Mouse (Mus musculus) liver, embryonic 14.5 days (tissue): ENCODE measurements around the gene Nit1. TPM values are rescaled to one million over a fixed set of nuclear protein-coding genes. Genes with fewer than 3 reads are reported as not detected.

Source experiments
- ATAC-seq: fragments of 200-750 bp; cut with Nextera tagmentation; 2 replicates; pipeline ENCODE4 v1.8.0; 2017; ENCODE audit warnings: moderate number of reproducible peaks, mild to moderate bottlenecking, moderate library complexity; ENCODE audit not compliant: insufficient read depth
- DNase-seq, 3 experiments: peaks; one replicate each; pipeline ENCODE4 v3.0.0-alpha.2; 2012 to 2013; ENCODE audit warnings: low read depth in 3 of 3, low spot score in 3 of 3
- H3K27ac ChIP-seq: fragments of 300-500 bp; sonication (generic); 2 replicates; pipeline ENCODE4 v1.5.1; 2014; ENCODE audit warnings: moderate library complexity, mild to moderate bottlenecking, control low read depth, inconsistent platforms
- H3K27me3 ChIP-seq: fragments of 300-500 bp; sonication (generic); 2 replicates; pipeline ENCODE4 v1.6.1; 2014; ENCODE audit warnings: mild to moderate bottlenecking, low read length, moderate library complexity; ENCODE audit not compliant: control insufficient read depth, insufficient read depth
- H3K36me3 ChIP-seq: fragments of 300-500 bp; sonication (generic); replicated peaks from 2 replicates; pipeline ENCODE4 v1.6.1; 2014; ENCODE audit warnings: low read depth; ENCODE audit not compliant: control insufficient read depth, insufficient read depth
- H3K4me1 ChIP-seq, 2 experiments: fragments of 200-500 bp in 1 of 2; fragments of 300-500 bp in 1 of 2; sonication (generic) in 1 of 2; replicated peaks; 2 replicates each; pipeline ENCODE4 v1.6.1; 2012 to 2014; ENCODE audit warnings: antibody characterized with exemption in 1 of 2, inconsistent platforms in 1 of 2, low read length in 1 of 2; ENCODE audit not compliant: control insufficient read depth in 2 of 2, insufficient read depth in 2 of 2
- H3K4me2 ChIP-seq: fragments of 300-500 bp; sonication (generic); 2 replicates; pipeline ENCODE4 v1.6.1; 2014; ENCODE audit warnings: low read depth, mild to moderate bottlenecking, control low read depth, moderate library complexity
- H3K4me3 ChIP-seq, 2 experiments: fragments of 200-500 bp in 1 of 2; fragments of 300-500 bp in 1 of 2; sonication (generic) in 1 of 2; 2 replicates each; pipeline ENCODE4 v1.5.1; 2012 to 2014; ENCODE audit warnings: low read depth in 2 of 2, low read length in 2 of 2, mild to moderate bottlenecking in 2 of 2, control low read depth in 1 of 2, inconsistent platforms in 1 of 2, moderate library complexity in 1 of 2; ENCODE audit not compliant: insufficient read depth in 1 of 2
- H3K9ac ChIP-seq: fragments of 300-500 bp; sonication (generic); replicated peaks from 2 replicates; pipeline ENCODE4 v1.6.1; 2014; ENCODE audit warnings: mild to moderate bottlenecking, control low read depth, moderate library complexity
- H3K9me3 ChIP-seq: fragments of 300-500 bp; sonication (generic); 2 replicates; pipeline ENCODE4 v1.6.1; 2016; ENCODE audit warnings: low read length, mixed read lengths; ENCODE audit not compliant: control insufficient read depth
- CTCF ChIP-seq: IDR thresholded peaks from 2 replicates; pipeline ENCODE4 v1.5.1; 2016; ENCODE audit warnings: antibody characterized with exemption, low read depth, control low read depth
- EP300 ChIP-seq: IDR thresholded peaks from 2 replicates; pipeline ENCODE4 v1.6.1; 2016; ENCODE audit warnings: antibody characterized with exemption, low read depth
- WGBS: fragments of 180-500 bp; shearing (Covaris S2); extraction: QIAGEN DNeasy Blood & Tissue Kit; methylation state at CpG from one replicate; pipeline ENCODE4 v1.1.7; 2014; ENCODE audit not compliant: insufficient replicate concordance; 5-methylcytosine and 5-hydroxymethylcytosine counted together
- polyA plus RNA-seq, 2 experiments: library from polyadenylated mRNA; depleted of rRNA in 1 of 2; stranded (reverse) in 1 of 2; unstranded in 1 of 2; fragments of >200 nt; fragmentation: Nextera tagmentation in 1 of 2; extraction: Ambion mirVana in 1 of 2; gene quantifications; 2 replicates each; pipeline versions ENCODE4 v1.2.1 to v1.2.3; 2012 to 2014

The Nit1 gene
- polyA plus RNA-seq, 2 experiments = 22.1 to 23.4 TPM

DNA sequence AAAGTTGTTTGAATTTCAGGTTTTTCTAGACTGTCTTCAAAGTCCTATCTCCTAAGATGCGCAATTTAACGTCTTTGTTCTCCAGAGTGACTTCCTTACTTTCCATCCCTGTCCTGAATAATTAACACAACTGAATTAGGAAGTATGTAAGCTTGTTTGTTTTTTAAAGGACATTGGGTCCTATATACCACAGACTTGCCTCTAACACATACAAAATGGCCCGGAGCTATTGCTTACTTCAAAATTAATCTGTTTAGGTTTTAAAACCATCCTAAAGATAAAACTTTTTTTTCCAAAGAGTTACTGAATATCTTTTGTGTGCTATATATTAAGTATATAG is 50.4 kb downstream of the Nit1 start:
- peak overlapping the region; percentile 95 for H3K9ac ChIP-seq
- TF ChIP-seq CTCF (no peak), EP300 (no peak)
- peak overlapping the region; percentile 94 to 99 for H3K4me3 ChIP-seq
- WGBS = 10% methylated on average over 3 of the region's 3 CpGs
- peak overlapping the region; percentile 76 for H3K4me2 ChIP-seq
- H3K27me3 ChIP-seq = peaks cover 12% of the 10 kb centered on the region
- DNase-seq = no peak
- ATAC-seq = 0 out of 2 replicates have a peak, but pooled peaks have one; percentile 2
- H3K27ac ChIP-seq = peak overlapping the region; percentile 88
- no peaks in the 10 kb centered on the region for H3K9me3 ChIP-seq
- H3K36me3 ChIP-seq = no peaks in the 10 kb centered on the region
- peaks cover 13 to 24% of the 10 kb centered on the region in 2 experiments for H3K4me1 ChIP-seq

DNA sequence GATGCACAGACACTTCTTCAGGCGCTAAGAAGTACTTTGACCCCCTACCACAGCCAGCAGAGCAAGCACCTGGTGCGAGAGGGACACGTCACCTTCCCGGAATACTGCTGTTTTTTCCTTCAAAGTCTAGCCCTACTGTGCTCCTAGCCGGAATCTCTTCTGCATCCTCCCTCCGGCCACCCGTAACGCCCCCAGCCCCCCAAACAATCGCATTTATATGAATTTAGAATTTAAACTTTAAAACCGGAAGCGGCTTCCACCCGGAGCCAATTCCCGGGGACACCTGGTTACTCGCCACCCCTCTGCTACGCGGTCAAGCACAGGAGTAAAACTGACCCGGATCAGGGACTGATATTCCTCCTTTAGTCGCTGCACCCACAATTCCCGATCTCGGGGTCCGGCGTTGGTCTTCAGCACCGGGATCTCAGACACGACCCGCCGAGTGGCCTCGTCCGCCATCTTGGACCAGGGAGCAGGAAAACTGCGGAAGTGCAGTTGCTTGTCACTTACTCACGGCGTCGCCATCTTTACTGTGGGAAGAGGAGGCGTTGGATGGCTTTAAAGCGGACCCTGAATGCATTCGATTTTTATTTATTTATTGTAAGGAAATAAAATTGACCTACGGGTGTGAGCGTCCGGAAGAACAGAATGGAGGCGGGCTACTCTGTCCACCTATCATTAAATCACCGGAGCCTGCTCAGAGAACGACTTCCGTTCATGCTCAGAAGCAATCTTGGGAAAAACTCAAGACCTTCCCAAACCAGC is 51.0 kb downstream of the Nit1 start, which contains the start of gene Ufc1:
TSS of gene Ufc1 (minus strand) at position 727 of the 765 bp plus-strand sequence.
- ATAC-seq (peak; percentile 78), DNase-seq (peak; percentile 72 to 77 (median 73))
- TF ChIP-seq EP300 = no peak
- TF ChIP-seq CTCF = peak; percentile 61
- Histone ChIP-seq H3K4me3 (peak within 1 kb of the TSS; percentile 94 to 99), H3K4me1 (peaks cover 13 to 24% of the 10 kb centered on the region in 2 experiments), H3K27me3 (peaks cover 12% of the 10 kb centered on the region), H3K36me3 (no peaks in the 10 kb centered on the region; the same call in 1 of the 2 replicates), H3K27ac (peak within 1 kb of the TSS; percentile 88), H3K9me3 (no peaks in the 10 kb centered on the region), H3K9ac (peak within 1 kb of the TSS; percentile 95), H3K4me2 (peak within 1 kb of the TSS; percentile 76)
- under 1% methylated on average over 42 of the region's 42 CpGs for WGBS

DNA sequence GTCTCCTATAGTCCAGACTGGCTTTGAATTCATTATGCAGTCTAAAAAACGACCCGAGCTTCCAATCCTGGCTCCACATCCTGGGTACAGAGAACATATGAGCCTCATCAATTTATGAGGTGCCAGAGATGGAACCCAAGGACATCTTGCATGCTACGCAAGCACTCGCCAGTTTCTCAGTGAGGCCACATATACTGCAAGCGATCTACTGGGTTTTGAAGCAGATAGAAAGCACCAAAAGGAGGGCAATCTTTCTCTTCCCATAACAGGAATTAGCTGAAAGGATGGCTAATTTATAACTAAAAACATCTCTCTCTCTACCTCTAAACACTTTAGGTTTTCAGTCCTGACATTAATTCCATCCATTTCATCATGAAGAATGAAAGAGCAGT is 51.5 kb downstream of the Nit1 start:
- peak overlapping the region; percentile 94 to 99 for H3K4me3 ChIP-seq
- WGBS = 44% methylated on average over 5 of the region's 5 CpGs
- peak overlapping the region; percentile 95 for H3K9ac ChIP-seq
- H3K4me1 ChIP-seq = peaks cover 13 to 24% of the 10 kb centered on the region in 2 experiments
- peak overlapping the region; percentile 76 for H3K4me2 ChIP-seq
- H3K9me3 ChIP-seq = no peaks in the 10 kb centered on the region
- ATAC-seq (no peak), DNase-seq (no peak)
- H3K27ac ChIP-seq = peak overlapping the region; percentile 88
- TF ChIP-seq EP300 (no peak), CTCF (no peak)
- H3K36me3 ChIP-seq = peaks cover 1% of the 10 kb centered on the region; the same call in 1 of the 2 replicates
- peaks cover 12% of the 10 kb centered on the region for H3K27me3 ChIP-seq

DNA sequence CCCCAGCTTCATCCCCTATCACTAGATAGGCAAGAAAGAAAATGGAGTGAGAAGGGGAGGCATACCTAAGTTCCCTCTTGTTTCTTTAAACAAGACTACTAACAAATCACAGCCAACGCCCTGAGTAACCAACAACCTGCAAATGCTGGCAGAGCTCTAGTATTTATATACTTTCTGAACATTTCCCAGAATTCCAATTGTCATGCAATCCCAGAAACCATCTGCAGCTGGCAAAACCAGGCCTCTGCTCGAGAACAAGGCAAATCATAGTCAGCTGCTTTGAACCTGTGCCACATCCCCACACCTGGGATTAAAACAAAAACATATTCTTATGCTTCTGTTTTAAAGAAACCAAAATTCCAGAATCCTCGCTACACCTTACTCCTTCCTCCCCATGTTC is 52.1 kb downstream of the Nit1 start:
- no peak for TF ChIP-seq CTCF
- TF ChIP-seq EP300 = no peak
- Histone ChIP-seq H3K36me3 (peaks cover 6% of the 10 kb centered on the region), H3K9ac (no peak overlapping the region), H3K4me1 (peaks cover 14 to 25% of the 10 kb centered on the region in 2 experiments), H3K27me3 (peaks cover 12% of the 10 kb centered on the region), H3K4me2 (peak overlapping the region; percentile 76), H3K27ac (no peak overlapping the region), H3K4me3 (peak overlapping the region in 1 of 2 experiments; percentile 94; a peak in 2 of 4 replicates), H3K9me3 (no peaks in the 10 kb centered on the region)
- 77% methylated on average over 3 of the region's 3 CpGs for WGBS
- ATAC-seq = no peak
- DNase-seq = no peak

DNA sequence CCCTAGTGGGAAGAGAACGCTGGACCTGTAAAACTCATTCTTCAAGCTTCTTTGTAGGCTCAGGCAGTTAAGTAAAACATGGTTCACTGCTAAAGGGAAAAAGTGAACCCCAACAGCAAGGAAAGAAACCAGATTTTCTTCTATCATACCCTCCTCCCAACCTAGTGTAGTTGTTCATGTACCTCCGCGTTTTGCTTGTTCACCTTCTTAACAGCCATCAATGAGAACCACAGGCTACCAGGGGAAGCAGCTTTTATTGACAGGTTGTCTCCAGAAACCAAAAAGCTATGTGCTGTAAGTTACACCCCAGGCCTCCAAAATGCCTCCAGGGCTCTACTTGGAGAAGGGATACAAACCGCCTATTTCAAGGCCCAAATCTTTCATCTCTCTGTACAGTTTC is 57.1 kb downstream of the Nit1 start:
- Histone ChIP-seq H3K27ac (peak overlapping the region; percentile 65), H3K27me3 (no peaks in the 10 kb centered on the region), H3K36me3 (peaks cover 21% of the 10 kb centered on the region), H3K4me2 (peak overlapping the region; percentile 67), H3K9ac (no peak overlapping the region; the same call in 1 of the 2 replicates), H3K4me1 (peaks cover 19 to 23% of the 10 kb centered on the region in 2 experiments), H3K4me3 (peak overlapping the region in 1 of 2 experiments; percentile 86; a peak in 2 of 4 replicates), H3K9me3 (no peaks in the 10 kb centered on the region)
- TF ChIP-seq EP300 = no peak
- no peak for TF ChIP-seq CTCF
- ATAC-seq = no peak
- no peak for DNase-seq
- WGBS = 63% methylated on average over 4 of the region's 4 CpGs

Other genes starting within 250 kb of the Nit1 start
- gene Cfap126, start 231.7 kb downstream of the Nit1 start, polyA plus RNA-seq (2012; rRNA removed) = 1.8 and 2.2 TPM in 2 replicates
- gene Cfap126, start 231.7 kb downstream of the Nit1 start, polyA plus RNA-seq (2014; fragmentation: Nextera tagmentation; extraction: Ambion mirVana) = 1.9 and 2.6 TPM in 2 replicates
- 103 and 111 TPM in 2 replicates for gene Sdhc, start 195.0 kb downstream of the Nit1 start, polyA plus RNA-seq (2012; rRNA removed)
- 147 and 165 TPM in 2 replicates for gene Sdhc, start 195.0 kb downstream of the Nit1 start, polyA plus RNA-seq (2014; fragmentation: Nextera tagmentation; extraction: Ambion mirVana)
- 0.04 and 0.25 TPM in 2 replicates for gene Mpz, start 194.9 kb downstream of the Nit1 start, polyA plus RNA-seq (2012; rRNA removed)
- 0.14 TPM in 1 of 2 replicates, not detected in the other for gene Mpz, start 194.9 kb downstream of the Nit1 start, polyA plus RNA-seq (2014; fragmentation: Nextera tagmentation; extraction: Ambion mirVana)
- 0.94 and 1.0 TPM in 2 replicates for gene Pcp4l1, start 149.4 kb downstream of the Nit1 start, polyA plus RNA-seq (2012; rRNA removed)
- gene Pcp4l1, start 149.4 kb downstream of the Nit1 start, polyA plus RNA-seq (2014; fragmentation: Nextera tagmentation; extraction: Ambion mirVana) = 1.2 and 1.3 TPM in 2 replicates
- gene Nr1i3, start 131.7 kb downstream of the Nit1 start, polyA plus RNA-seq (2012; rRNA removed) = 1.0 TPM in 2 replicates
- 0.62 and 0.88 TPM in 2 replicates for gene Nr1i3, start 131.7 kb downstream of the Nit1 start, polyA plus RNA-seq (2014; fragmentation: Nextera tagmentation; extraction: Ambion mirVana)
- gene Tomm40l, start 123.1 kb downstream of the Nit1 start, polyA plus RNA-seq (2012; rRNA removed) = 9.4 and 11.0 TPM in 2 replicates
- 16.0 and 17.5 TPM in 2 replicates for gene Tomm40l, start 123.1 kb downstream of the Nit1 start, polyA plus RNA-seq (2014; fragmentation: Nextera tagmentation; extraction: Ambion mirVana)
- 2,859 and 3,167 TPM in 2 replicates for gene Apoa2, start 120.6 kb downstream of the Nit1 start, polyA plus RNA-seq (2012; rRNA removed)
- 5,173 and 5,415 TPM in 2 replicates for gene Apoa2, start 120.6 kb downstream of the Nit1 start, polyA plus RNA-seq (2014; fragmentation: Nextera tagmentation; extraction: Ambion mirVana)
- 50.1 and 74.3 TPM in 2 replicates for gene Fcer1g, start 111.3 kb downstream of the Nit1 start, polyA plus RNA-seq (2012; rRNA removed)
- 87.8 and 104 TPM in 2 replicates for gene Fcer1g, start 111.3 kb downstream of the Nit1 start, polyA plus RNA-seq (2014; fragmentation: Nextera tagmentation; extraction: Ambion mirVana)
- gene Adamts4, start 95.2 kb downstream of the Nit1 start, polyA plus RNA-seq (2012; rRNA removed) = 0.11 and 0.17 TPM in 2 replicates
- 0.13 and 0.25 TPM in 2 replicates for gene Adamts4, start 95.2 kb downstream of the Nit1 start, polyA plus RNA-seq (2014; fragmentation: Nextera tagmentation; extraction: Ambion mirVana)
- 53.6 and 72.4 TPM in 2 replicates for gene Ndufs2, start 94.3 kb downstream of the Nit1 start, polyA plus RNA-seq (2012; rRNA removed)
- gene Ndufs2, start 94.3 kb downstream of the Nit1 start, polyA plus RNA-seq (2014; fragmentation: Nextera tagmentation; extraction: Ambion mirVana) = 136 TPM in 2 replicates
- gene B4galt3, start 75.3 kb downstream of the Nit1 start, polyA plus RNA-seq (2012; rRNA removed) = 14.5 and 14.7 TPM in 2 replicates
- 12.7 and 17.3 TPM in 2 replicates for gene B4galt3, start 75.3 kb downstream of the Nit1 start, polyA plus RNA-seq (2014; fragmentation: Nextera tagmentation; extraction: Ambion mirVana)
- 161 and 178 TPM in 2 replicates for gene Ppox, start 64.5 kb downstream of the Nit1 start, polyA plus RNA-seq (2012; rRNA removed)
- 170 and 191 TPM in 2 replicates for gene Ppox, start 64.5 kb downstream of the Nit1 start, polyA plus RNA-seq (2014; fragmentation: Nextera tagmentation; extraction: Ambion mirVana)
- 17.1 and 18.0 TPM in 2 replicates for gene Usp21, start 57.7 kb downstream of the Nit1 start, polyA plus RNA-seq (2012; rRNA removed)
- 17.4 and 21.6 TPM in 2 replicates for gene Usp21, start 57.7 kb downstream of the Nit1 start, polyA plus RNA-seq (2014; fragmentation: Nextera tagmentation; extraction: Ambion mirVana)
- gene Ufc1, start 50.6 kb downstream of the Nit1 start, polyA plus RNA-seq (2012; rRNA removed) = 14.5 and 23.3 TPM in 2 replicates
- gene Ufc1, start 50.6 kb downstream of the Nit1 start, polyA plus RNA-seq (2014; fragmentation: Nextera tagmentation; extraction: Ambion mirVana) = 45.8 and 51.6 TPM in 2 replicates
- 15.3 and 15.8 TPM in 2 replicates for gene Dedd, start 16.5 kb downstream of the Nit1 start, polyA plus RNA-seq (2012; rRNA removed)
- 16.5 and 18.9 TPM in 2 replicates for gene Dedd, start 16.5 kb downstream of the Nit1 start, polyA plus RNA-seq (2014; fragmentation: Nextera tagmentation; extraction: Ambion mirVana)
- gene Pfdn2, start within 50 bp of the Nit1 start, polyA plus RNA-seq (2012; rRNA removed) = 7.9 and 36.2 TPM in 2 replicates
- gene Pfdn2, start within 50 bp of the Nit1 start, polyA plus RNA-seq (2014; fragmentation: Nextera tagmentation; extraction: Ambion mirVana) = 19.9 and 20.7 TPM in 2 replicates
- 0.27 and 0.39 TPM in 2 replicates for gene Klhdc9, start 15.2 kb upstream of the Nit1 start, polyA plus RNA-seq (2012; rRNA removed)
- 0.49 and 0.70 TPM in 2 replicates for gene Klhdc9, start 15.2 kb upstream of the Nit1 start, polyA plus RNA-seq (2014; fragmentation: Nextera tagmentation; extraction: Ambion mirVana)
- 0.09 and 0.12 TPM in 2 replicates for gene Nectin4, start 24.5 kb upstream of the Nit1 start, polyA plus RNA-seq (2012; rRNA removed)
- gene Nectin4, start 24.5 kb upstream of the Nit1 start, polyA plus RNA-seq (2014; fragmentation: Nextera tagmentation; extraction: Ambion mirVana) = 0.04 and 0.06 TPM in 2 replicates
- gene Arhgap30, start 43.3 kb upstream of the Nit1 start, polyA plus RNA-seq (2012; rRNA removed) = 2.2 and 3.0 TPM in 2 replicates
- gene Arhgap30, start 43.3 kb upstream of the Nit1 start, polyA plus RNA-seq (2014; fragmentation: Nextera tagmentation; extraction: Ambion mirVana) = 1.8 and 1.9 TPM in 2 replicates
- 13.4 and 16.9 TPM in 2 replicates for gene Usf1, start 65.7 kb upstream of the Nit1 start, polyA plus RNA-seq (2012; rRNA removed)
- gene Usf1, start 65.7 kb upstream of the Nit1 start, polyA plus RNA-seq (2014; fragmentation: Nextera tagmentation; extraction: Ambion mirVana) = 15.0 and 18.9 TPM in 2 replicates
- 0.60 and 0.90 TPM in 2 replicates for gene Tstd1, start 73.2 kb upstream of the Nit1 start, polyA plus RNA-seq (2012; rRNA removed)
- 0.19 and 0.75 TPM in 2 replicates for gene Tstd1, start 73.2 kb upstream of the Nit1 start, polyA plus RNA-seq (2014; fragmentation: Nextera tagmentation; extraction: Ambion mirVana)
- gene F11r, start 91.9 kb upstream of the Nit1 start, polyA plus RNA-seq (2012; rRNA removed) = 11.9 TPM in 2 replicates
- gene F11r, start 91.9 kb upstream of the Nit1 start, polyA plus RNA-seq (2014; fragmentation: Nextera tagmentation; extraction: Ambion mirVana) = 13.6 and 14.0 TPM in 2 replicates
- gene Alyref2, start 157.8 kb upstream of the Nit1 start, polyA plus RNA-seq (2012; rRNA removed) = 1.7 and 2.5 TPM in 2 replicates
- gene Alyref2, start 157.8 kb upstream of the Nit1 start, polyA plus RNA-seq (2014; fragmentation: Nextera tagmentation; extraction: Ambion mirVana) = 2.4 and 2.9 TPM in 2 replicates
- not detected in 2 replicates for gene Itln1, start 189.6 kb upstream of the Nit1 start, polyA plus RNA-seq (2012; rRNA removed)
- not detected in 2 replicates for gene Itln1, start 189.6 kb upstream of the Nit1 start, polyA plus RNA-seq (2014; fragmentation: Nextera tagmentation; extraction: Ambion mirVana)
- gene Cd244a, start 213.5 kb upstream of the Nit1 start, polyA plus RNA-seq (2012; rRNA removed) = 0.09 and 0.12 TPM in 2 replicates
- gene Cd244a, start 213.5 kb upstream of the Nit1 start, polyA plus RNA-seq (2014; fragmentation: Nextera tagmentation; extraction: Ambion mirVana) = 0.22 and 0.24 TPM in 2 replicates